Mouse (Mus musculus) mesoderm, embryonic 11.5 days (tissue): ENCODE measurements around the gene Gdnf.

Experiments used
- DNase-seq: peaks from one replicate; pipeline ENCODE4 v3.0.0-alpha.2; 2012; ENCODE audit warnings: low read depth, low spot score

The Gdnf gene

DNA sequence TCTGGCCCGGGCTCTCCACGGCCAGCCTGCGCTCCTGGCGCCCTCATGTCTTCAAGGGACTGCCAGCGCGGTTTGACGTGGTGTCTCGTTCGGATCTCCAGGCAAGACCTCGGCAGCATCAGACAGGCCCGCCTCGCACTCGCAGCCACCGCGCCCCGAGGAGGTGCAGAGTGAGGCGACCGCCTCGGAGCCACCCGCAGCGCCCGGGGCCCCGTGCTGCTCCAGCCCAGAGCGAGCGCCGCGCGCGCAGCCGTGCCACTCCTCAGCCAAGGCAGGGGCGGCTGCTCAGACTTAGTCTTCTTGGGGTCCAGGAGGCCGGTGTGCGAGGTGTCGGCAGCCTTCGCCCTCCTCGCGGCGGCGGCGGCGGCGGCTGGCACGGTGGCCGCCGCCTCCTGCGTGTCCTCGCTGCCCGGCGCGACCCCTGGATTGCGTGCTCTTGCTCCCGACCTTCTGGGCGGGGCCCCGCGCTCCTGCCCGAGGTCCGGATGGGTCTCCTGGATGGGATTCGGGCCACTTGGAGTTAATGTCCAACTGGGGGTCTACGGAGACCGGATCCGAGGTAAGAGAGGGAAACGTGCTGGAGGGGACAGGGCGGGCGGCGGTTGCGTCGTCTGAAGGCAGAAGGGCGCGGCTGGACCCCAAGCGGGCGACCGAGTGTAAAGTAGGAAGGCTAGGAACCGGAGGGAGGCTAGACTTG is at the start of gene Gdnf:
Gdnf (plus strand) TSS at position 291 of the 697 bp plus-strand sequence.
- peak; percentile 34 for DNase-seq

DNA sequence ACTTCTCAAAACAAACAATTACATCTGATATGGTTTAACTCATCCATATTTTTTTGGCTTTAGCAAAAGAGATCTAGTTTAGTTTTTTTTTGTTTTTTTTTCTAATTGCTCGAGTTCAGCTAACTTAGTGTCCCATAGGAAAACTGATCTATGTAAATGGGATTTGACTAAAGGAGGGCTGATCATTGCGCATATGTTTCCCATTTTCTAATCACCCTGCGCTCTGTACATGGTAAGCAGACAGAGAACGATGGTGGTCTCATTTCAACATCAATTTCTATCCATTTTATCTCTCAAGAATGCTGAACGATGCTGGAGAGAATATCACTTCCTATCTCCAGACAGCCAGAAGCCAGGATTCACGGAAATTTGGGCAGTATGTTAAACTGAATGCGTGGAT is 43.5 kb upstream of the Gdnf start:
- DNase-seq, result no peak

DNA sequence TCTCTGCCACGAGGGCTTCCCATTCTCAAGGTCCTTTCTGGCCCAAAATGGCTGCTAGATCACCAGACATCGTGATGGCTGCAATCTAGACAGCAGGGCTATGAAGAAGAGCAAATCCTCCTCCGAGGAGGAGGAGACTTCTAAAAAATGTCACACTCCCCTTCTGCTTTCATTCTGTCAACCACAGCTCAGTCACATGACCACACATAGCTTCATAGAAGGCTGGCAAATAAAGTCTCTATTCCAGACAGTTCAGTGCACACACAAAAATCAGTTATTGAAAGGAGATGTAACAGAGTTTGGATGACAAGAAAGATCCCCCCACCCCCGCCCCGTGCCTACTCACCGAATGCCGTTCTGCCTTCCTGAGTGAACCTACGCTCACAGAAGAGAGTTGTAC is 37.7 kb upstream of the Gdnf start:
- no peak for DNase-seq

DNA sequence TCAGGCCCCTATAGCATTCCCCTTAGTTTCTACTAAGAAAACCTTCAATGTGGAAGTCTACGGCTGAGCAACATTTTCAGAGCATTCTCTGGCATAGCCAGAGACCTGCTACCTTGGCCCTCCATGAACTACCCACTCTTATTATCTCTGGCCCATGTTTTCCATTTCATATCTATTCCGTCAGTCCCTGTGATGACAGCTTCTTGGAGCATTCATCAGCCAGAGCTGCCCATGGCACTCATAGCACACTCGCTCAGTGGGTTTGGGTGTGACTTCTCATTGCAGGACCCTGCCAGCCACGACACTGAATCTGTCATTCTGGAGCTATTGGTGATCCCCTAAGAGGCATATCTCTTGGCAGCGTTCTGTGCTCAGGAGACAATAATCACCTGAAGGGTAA is 29.1 kb upstream of the Gdnf start:
- no peak for DNase-seq

DNA sequence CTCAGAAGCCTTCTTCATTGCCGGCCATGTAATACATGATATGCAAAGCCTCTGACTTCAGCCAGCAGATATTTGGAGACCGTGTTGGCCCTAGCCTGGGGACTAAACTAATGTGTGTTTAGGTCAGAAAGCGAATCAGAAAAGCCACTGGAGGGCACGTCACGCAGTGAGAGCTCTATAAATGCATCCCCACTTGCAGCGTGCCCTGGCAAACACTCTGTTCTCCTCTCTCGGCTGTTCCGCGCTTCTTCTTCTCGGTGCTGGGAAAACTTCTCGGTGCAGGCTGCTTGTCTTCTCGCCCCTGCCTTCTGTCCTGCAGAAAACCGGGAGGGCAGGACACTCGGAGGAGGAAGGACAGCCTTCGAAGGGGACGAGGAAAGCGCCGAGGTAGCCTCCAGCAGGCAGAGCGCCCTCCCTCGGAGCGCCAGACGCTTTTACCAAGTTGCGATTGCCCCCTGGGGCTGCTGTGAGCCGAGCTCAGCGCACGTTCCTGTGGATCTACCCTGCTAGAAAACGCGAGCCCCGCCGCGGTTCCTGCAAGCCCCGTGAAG is 730 bp upstream of the Gdnf start:
- peak; percentile 45 for DNase-seq

DNA sequence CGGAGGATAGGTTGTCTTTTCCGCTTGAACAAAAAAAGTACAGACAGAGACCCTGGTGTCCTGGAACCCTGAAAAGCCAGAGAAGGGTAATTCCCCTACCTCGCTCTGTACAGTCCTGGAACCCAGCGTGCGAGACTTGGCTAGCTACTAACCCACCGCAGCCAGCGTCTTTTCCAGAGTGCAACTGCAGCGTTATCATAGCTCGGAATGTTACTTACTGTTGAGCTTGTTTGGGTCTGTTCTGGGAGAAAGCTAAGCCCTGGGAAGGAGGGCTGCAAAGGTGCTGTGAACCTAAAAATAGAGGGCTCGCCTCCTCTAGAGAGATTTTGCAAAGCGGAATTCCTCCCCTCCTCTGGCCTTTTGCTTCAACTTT is 593 bp downstream of the Gdnf start:
- peak; percentile 31 for DNase-seq

DNA sequence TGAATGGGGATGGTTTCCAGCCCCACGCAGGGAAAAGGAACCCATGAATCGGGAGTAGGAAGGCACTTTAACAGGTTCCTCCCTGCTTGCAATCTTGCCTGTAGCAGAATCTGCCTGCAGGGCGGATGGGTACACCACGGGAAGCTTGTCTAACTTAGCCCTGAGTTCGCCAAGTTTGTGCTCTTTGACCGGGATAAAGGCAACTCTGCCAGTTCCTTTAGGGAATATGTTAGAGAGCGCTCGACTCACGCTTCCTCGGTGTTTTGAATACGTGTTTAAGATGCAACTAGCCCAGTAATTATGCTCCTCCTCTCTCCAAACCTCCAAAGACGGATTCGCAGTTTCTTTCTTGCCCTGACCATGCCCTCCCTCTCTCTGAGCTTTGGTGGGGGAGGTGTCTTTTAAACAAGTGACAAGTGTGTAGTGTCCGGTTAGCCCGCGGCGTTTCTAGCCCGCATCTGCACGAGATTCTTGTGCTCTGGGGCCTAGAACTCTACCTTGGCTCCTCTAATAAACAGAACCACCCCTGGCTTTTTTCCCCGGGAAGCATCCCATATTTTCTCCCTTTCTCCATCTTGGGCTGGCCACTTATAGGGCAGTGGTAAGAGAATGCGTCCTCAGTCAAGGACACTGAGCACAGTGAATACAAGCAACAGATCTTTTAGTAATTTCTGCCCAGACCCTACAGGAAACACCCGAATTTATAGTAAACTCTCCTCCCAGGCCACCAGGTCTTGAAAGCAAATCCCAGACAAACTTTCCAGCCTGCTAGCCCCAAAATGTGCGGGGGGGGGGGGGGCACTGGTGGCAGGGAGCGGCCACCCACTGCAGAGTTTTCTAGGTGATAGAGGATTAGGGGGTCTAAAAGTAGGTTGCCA is 1.4 kb downstream of the Gdnf start:
- DNase-seq, result peak; percentile 24

DNA sequence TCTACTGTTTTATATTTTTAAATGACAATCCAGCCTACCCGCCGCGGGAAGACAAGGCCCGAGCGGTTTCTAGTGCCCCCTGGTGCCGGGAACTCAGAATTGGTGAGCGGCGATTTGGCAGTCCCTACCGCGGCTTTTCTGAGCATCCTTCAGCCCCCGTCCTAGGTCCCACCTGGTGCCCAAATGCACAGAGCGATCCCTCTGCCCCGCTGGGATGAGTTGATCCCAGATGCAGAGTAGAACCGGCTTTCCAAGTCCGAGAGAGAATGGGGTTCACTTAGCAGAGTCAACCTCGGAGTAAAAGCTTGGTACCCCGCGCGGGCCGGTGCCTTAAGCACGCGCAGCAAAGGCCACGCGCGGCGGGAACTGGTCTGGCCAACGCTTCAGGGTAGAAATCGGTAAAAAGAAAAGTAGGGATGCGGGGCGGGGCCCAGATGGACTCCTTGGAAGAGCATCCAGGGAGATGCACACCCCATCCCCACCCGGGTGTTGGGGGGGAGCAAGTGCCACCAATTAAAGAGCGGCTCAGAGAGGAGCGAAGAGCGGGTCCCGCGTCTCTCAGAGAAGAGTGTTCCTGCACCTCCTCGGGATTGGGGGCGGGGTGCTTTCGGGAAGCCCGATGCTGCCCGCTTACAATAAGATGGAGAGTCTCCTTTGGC is 2.4 kb downstream of the Gdnf start:
- DNase-seq, result peak; percentile 79

DNA sequence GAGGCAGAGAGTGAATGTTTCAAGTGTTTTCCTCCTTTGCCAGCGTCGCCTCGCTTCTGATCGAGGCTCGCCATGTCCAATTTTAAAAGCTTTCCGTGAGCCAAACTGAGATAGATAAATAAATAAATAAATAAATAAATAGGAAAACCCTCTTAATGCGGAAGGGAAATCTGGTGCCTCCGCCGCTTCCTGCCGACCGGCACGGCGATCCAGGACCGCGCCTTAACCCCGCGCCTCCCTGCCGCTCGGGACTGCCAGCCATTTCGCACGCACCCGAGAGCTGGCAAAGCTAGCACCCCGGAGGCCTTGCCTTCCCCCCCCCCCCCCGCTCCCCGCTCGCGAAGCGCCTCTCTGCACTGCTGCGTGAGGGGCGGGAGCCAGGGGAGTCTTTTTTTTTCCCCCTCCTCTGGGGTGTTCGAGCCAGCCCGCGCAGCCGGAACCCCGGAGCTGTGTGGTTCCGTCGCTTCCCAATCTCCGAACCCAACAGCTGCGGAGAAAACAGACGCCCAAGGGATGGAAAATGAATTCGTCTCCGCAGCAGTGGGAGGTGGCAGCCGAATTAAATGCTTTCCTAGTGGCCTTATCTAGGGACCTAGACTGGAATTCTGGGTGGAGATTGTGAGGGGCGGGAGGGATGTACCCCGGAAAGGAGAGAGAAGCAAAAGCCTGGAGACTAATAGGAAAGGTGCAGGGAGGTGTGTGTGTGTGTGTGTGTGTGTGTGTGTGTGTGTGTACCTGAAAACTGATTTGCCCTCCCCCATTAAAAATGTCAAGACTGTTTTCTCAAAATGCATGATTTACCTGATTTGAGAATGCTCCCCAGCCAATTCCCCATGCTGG is 3.1 kb downstream of the Gdnf start:
- DNase-seq, result no peak

DNA sequence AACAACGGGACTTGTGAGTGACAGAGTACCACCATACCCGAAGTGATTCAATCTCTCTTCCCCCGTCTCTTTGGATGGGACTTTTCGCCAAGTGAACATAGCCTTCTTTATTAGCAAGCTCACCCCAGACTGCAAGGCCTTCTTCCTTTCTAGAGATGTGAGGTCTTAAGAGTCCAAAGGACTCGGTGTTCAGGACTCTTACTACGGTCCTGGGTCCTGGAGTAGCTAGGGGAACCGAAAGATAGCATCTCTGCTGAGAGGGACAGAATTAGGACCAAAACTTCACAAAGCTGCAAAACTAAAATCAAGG is 3.7 kb downstream of the Gdnf start:
- DNase-seq, result peak; percentile 30

DNA sequence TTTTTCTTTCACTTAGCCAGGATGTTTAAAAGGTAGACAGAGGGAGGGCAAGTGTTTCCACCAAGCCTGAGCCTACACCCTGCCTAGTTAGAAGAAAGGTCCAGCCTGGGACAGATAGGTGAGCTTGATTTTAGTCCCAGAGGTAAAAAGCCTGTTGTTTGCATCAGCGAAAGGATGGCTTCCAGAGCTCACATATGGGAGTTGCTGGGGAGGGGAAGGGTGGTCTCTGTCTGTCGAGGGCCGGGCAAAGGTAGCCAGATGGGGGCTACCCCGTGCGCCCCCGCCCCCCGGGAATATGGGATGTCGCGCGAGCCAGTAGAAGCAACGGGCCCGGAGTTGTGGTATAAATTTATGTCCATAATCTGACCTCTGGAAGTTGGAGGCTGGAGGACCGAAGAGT is 4.3 kb downstream of the Gdnf start:
- DNase-seq, result no peak

DNA sequence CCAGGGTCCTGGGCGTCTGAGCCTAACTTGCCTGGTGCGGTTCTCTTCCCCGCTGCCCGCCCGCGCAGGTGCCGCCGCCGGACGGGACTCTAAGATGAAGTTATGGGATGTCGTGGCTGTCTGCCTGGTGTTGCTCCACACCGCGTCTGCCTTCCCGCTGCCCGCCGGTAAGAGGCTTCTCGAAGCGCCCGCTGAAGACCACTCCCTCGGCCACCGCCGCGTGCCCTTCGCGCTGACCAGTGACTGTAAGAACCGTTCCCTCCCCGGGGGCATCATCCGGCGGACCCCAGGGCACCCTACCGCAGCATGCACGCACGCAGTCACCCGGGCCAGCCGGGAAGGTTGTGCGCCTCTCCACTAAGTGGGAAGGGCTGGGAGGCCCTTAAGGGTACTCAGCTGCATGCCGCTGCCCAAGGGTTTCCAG is 4.9 kb downstream of the Gdnf start:
- DNase-seq, result peak; percentile 28

DNA sequence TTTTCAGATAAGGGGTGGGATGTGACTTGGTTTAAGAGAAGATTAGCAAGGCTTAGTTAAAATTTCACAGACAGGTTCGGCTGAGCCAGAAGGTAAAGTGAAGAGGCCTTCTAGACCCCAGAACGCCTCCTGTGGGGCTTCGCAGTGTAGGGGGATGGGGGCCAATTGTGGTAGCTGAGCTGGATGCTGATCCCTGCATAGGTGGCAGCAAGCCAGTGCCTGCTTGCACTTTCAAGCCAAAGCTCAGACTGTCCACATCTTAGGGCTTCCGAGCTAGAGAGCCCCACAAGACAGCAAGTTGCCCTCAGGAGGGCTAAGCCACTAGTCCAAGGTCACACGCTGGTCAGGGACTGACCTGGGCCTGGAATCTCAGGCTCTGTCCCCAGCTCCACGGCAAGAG is 13.2 kb downstream of the Gdnf start:
- no peak for DNase-seq

DNA sequence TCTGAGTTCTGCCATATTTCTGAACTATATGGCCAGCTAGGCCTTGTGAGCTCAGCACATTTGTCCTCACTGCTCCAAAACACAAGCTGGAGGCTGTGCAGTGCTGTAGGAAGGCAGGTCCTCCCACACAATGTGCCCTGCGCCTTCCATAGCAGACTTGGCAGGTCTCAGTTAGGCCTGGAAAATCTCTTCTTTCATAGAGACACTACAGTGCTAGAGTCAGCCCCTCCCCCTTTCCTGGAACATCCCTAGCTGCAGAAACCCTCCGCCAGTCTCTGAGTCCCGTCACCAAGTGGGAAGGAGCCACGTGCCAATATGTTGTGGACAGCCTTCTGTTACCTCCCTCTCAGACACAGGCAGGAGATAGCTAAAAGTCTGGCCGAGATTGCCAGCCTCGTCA is 14.9 kb downstream of the Gdnf start:
- no peak for DNase-seq

DNA sequence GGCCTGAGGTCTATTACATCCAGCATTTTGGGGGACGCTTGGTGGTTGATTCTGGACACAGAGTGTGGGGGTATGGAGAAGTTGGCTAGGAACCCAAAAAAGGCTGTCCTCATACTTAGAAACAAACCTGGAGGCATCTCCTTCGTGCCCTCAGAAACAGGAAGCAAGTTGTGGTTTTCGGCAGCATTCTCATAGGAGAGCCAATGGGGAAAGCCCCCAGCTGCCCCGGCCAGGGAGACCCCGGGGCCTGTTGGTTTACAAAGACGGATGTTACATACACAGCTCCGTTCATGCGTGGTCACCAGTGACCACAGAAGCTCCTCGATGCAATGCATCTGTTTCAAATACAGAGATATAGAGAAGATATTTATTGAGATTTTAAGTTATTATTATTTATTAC is 24.8 kb downstream of the Gdnf start:
- DNase-seq, result no peak

DNA sequence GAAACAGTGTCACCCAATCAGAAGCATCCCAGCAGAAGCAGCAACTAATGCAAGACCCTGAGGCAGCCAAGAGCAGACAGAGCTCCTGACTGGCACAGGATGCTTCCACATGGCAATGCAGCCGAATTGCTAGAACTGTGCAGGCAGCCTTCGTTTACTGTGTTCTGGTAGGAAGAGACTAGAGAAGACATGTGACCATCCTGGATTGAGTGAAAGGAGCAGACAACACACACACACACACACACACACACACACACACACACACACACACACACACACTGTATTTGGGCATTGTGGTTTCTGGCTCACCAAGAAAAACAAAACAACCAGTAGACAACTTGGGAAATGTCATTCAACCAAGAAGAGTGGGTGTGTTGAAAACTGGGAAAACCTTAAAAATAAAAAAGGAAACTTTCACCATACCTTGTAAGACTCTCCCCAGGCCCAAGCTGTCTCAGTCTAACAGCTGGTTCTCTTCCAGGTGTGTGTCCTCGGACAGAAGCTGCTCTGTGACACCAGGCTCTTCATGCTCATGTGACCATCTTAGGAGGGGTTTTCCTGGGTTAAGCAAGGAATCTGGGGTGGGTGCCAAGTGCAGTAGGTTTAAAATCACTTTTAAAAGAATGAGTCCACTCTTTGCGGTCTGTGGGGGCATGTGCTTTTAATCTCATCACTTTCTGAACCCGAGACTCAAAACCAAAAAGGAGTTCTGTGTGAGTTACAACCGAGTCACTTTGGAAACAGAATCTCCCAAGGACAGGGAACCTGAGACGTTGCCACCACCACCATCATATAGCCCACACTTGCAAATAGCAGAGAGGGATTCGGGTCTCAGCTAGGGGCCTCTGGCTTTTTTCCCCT is 27.6 kb downstream of the Gdnf start:
- no peak for DNase-seq

DNA sequence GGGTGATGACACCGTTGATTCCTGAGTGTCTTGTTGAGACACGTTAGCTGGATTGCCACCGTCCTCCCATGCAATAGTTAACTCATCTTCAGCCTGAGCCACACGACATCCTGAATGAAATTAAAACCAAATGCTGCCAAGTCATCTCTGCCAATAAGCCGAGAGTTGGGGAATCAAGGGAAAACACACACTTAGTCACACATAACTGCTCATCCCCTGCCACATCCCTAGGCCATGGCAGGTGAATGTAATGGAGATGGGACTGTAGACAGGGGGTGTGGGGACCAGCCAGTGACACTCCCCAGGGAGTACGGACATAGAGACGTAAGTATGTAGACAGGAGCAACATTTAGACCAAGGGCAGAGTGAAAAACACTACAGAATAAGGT is 28.3 kb downstream of the Gdnf start:
- DNase-seq, result no peak

DNA sequence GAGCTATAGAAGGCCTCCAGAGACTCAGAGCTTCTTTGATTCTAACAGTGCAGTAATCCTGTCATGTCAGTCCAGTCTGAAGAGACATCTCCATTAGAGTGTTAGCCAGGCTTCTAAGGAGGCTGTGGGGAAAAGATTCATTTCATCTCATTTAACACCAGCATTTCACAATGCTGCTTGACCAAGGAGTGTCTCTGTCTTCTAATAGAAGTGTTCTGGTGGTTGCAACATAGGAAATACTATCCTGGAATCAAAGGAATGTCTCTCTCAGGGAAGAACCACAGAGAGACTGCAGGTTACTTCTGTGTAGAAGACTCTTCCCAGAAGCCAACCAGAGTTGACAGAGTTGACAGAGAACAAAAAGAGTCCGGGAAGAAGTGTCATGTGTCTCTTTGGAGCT is 31.0 kb downstream of the Gdnf start:
- no peak for DNase-seq

DNA sequence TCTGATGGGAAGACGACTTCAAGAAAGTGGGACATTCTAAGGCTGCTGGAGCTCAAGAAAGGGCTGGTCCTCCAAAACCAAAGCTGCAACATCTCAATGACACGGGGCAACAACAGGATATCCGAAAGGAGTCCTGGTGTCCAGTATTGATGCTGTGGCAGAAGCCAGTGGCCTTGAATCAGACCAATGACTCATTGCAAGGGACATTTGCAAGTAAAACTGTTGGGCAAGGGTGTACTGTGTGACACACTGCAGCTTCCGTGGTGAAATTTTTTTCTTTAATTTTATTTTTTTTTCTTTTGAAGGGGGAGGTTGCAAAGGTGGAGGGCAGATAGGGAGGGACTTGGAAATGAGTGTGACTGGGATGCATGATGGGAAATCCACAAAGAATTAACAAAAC is 31.8 kb downstream of the Gdnf start:
- no peak for DNase-seq

DNA sequence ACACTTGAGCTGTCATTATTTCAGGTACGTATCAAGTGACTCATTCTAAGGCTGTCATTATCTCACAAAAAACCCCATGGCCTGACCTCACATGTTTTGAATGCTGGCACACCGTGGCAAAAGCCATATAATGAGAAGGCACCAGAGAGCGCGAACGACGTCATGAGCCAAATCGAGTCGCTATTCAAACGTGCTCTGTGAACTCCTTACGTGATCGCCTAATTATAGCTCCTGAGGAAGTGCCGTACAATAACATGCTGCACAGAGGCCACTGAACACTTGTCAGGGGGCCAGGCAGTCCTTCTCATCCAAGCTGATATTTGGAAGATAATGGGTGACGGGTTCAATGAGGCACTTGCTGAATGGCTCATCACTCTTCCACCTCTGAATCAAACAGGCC is 46.8 kb downstream of the Gdnf start:
- DNase-seq, result no peak

DNA sequence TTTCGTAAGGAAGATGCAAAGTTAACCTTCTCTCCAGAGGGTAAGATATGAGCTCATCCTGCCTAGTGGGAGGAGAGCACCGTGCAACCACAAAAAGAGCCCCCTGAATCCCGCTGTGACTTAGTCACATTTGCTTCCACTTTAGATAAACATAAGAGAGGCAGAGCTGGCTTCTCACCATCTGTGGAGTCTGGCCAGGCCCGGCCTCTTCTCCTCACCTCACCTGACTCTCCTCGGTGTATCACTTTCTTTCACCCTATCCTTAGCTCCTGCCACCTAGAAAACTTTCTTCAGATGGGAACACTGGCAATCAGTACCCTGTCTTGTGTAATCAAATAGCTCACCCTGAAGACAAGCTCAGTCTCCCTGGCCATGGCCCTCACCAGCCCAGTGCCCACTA is 48.2 kb downstream of the Gdnf start:
- no peak for DNase-seq
